Mouse (Mus musculus): ENCODE measurements at regions not wholly inside any gene's neighbourhood (a gene's known extent, or its start where the extent isn't known, plus 50 kb on each side); places are given as distances from the start of the nearest gene placed in this dataset.

- no peak for TF ChIP-seq POLR2A (IDR thresholded peaks at IDR 0.05; ENCODE audit: insufficient read depth, low read length)
- TF ChIP-seq CTCF (IDR thresholded peaks at IDR 0.05; ENCODE audit: low read depth, low read length) = no peak
Measured at GRCm38 (mm10) chr3:38699206-38699605, 187.5 kb upstream of the Fat4 start.
